In the genomic region with DNA sequence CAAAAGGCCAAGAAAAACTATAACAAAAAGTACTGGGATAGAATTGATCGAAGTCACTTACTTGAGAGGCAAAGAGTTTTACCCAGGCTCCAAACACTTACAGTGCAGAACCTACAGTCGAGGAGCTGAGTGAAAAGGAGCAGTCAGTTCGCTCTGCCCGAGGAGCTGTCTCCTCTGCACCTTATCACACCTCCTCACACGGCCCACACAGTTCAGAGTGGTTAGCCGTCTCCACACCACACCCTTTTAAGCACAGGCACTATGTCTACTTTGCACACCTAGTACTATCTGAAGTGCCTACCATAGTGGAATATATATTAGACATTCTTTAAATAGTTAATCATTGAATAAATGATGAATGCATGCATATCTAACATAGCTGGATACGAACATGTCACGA, we compare ENCODE assay signal across 18 mouse cellular contexts. TPM values are rescaled to one million over a fixed set of nuclear protein-coding genes. Genes with fewer than 3 reads are reported as not detected.
DNase-seq lines count a peak whose midpoint lies in the region; ATAC-seq lines count a peak whose summit lies in the region.
"Had no signal": no experiment of that assay in that cellular context is flagged by ENCODE, and none has a peak within 500 bp of the region (broad histone marks: within the 10 kb centered on the region; RNA-seq: fewer than 3 reads in every experiment).

No protein-coding gene starts in this region.

- 73% methylated on average over 8 of the region's 8 CpGs for WGBS in kidney, embryonic 15.5 days

- 0 out of 2 replicates have a peak, but pooled peaks cover 7% of the 10 kb centered on the region for H3K4me1 ChIP-seq in kidney, embryonic 15.5 days
- H3K4me1 ChIP-seq in erythroblast, embryonic 14.5 days (ENCODE audit: control insufficient read depth): peaks cover 76% of the 10 kb centered on the region

- no peaks in the 10 kb centered on the region for H3K9me3 ChIP-seq in kidney, embryonic 15.5 days (replicated peaks)
- H3K9me3 ChIP-seq in erythroblast, embryonic 14.5 days (ENCODE audit: control insufficient read depth, low read length): no peaks in the 10 kb centered on the region
- H3K9me3 ChIP-seq: hindbrain, embryonic 10.5 days; neural tube, embryonic 12.5 days had no signal

- no peak for DNase-seq in kidney, adult 9 months
- peak; percentile 88 for DNase-seq in MEL-GATA-1-ER (ENCODE audit: extremely low read depth, low read depth)
- no peak for DNase-seq in ovary, postnatal 14 days (ENCODE audit: low spot score)
- no peak for DNase-seq in ovary, postnatal 10 days (ENCODE audit: low spot score)
- DNase-seq in left cerebral cortex, postnatal 10 days (ENCODE audit: extremely low spot score in 1 of 2, low spot score in 2 of 2): no peak
- DNase-seq: cerebellum, postnatal 36 days; forebrain, postnatal 0 days; heart, adult 11 months; kidney, postnatal 36 days; lung, postnatal 10 days; midbrain, embryonic 14.5 days; thymus, postnatal 36 days had no signal

- no peaks in the 10 kb centered on the region; the same call in 1 of the 2 replicates for H3K27me3 ChIP-seq in kidney, embryonic 15.5 days
- no peaks in the 10 kb centered on the region for H3K27me3 ChIP-seq in erythroblast, embryonic 14.5 days (ENCODE audit: control insufficient read depth)
- H3K27me3 ChIP-seq: neural tube, embryonic 12.5 days had no signal

- no peak overlapping the region for H3K4me2 ChIP-seq in kidney, embryonic 15.5 days
- H3K4me2 ChIP-seq: neural tube, embryonic 12.5 days had no signal

- H3K36me3 ChIP-seq in kidney, embryonic 15.5 days: no peaks in the 10 kb centered on the region
- H3K36me3 ChIP-seq in erythroblast, embryonic 14.5 days (ENCODE audit: control insufficient read depth): peaks cover 36% of the 10 kb centered on the region
- H3K36me3 ChIP-seq: hindbrain, embryonic 10.5 days; neural tube, embryonic 12.5 days had no signal

- H3K4me3 ChIP-seq in kidney, embryonic 15.5 days (replicated peaks): no peak overlapping the region
- H3K4me3 ChIP-seq in erythroblast, embryonic 14.5 days (replicated peaks): peak overlapping the region; percentile 69
- H3K4me3 ChIP-seq: hindbrain, embryonic 10.5 days; neural tube, embryonic 12.5 days had no signal

- no peak overlapping the region for H3K27ac ChIP-seq in kidney, embryonic 15.5 days
- H3K27ac ChIP-seq: hindbrain, embryonic 10.5 days; neural tube, embryonic 12.5 days had no signal

- H3K9ac ChIP-seq in kidney, embryonic 15.5 days: no peak overlapping the region
- H3K9ac ChIP-seq: forebrain, postnatal 0 days; neural tube, embryonic 12.5 days had no signal

- ATAC-seq in kidney, embryonic 15.5 days (replicated peaks; ENCODE audit: low FRiP score): peak; percentile 86; the same call in 1 of the 2 replicates
- peak; percentile 56 for ATAC-seq in megakaryocyte, adult 5-6 weeks (ENCODE audit: poor library complexity, severe bottlenecking)
- ATAC-seq: forebrain, postnatal 0 days had no signal

- intact Hi-C loops in left cerebral cortex, postnatal 10 days (cut with DNase I): no loop called here

RNA-seq across cellular contexts. Expression of a gene that starts 8.3 kb away (rescaled TPM):
- polyA plus RNA-seq in kidney, embryonic 15.5 days (2015; fragmentation: Nextera tagmentation; extraction: Ambion mirVana): 0.12 TPM in 1 of 2 replicates, not detected in the other
- polyA plus RNA-seq in erythroblast, embryonic 14.5 days (2012): not detected in 2 replicates
- total RNA-seq in megakaryocyte, adult 5-6 weeks (2015): 0.54 TPM in 1 of 2 replicates, not detected in the other
- total RNA-seq in megakaryocyte, adult 5-6 weeks (2017): not detected in 2 replicates
- total RNA-seq in left cerebral cortex, postnatal 10 days (2021): not detected
- total RNA-seq: forebrain, postnatal 0 days had no signal
- polyA plus RNA-seq: forebrain, postnatal 0 days; intestine, embryonic 14.5 days; midbrain, embryonic 14.5 days had no signal

RNA-seq across cellular contexts. Expression of a gene that starts 53.7 kb away (rescaled TPM):
- 0.06 and 0.14 TPM in 2 replicates for polyA plus RNA-seq in kidney, embryonic 15.5 days (2015; fragmentation: Nextera tagmentation; extraction: Ambion mirVana)
- polyA plus RNA-seq in erythroblast, embryonic 14.5 days (2012): not detected in 2 replicates
- total RNA-seq in megakaryocyte, adult 5-6 weeks (2015): 0.33 TPM in 1 of 2 replicates, not detected in the other
- total RNA-seq in megakaryocyte, adult 5-6 weeks (2017): 0.04 and 0.08 TPM in 2 replicates
- under 1 TPM; 0.28 to 0.32 TPM for total RNA-seq in left cerebral cortex, postnatal 10 days (2021)
